Mouse (Mus musculus): ENCODE measurements around the gene Fam193a. TPM values are rescaled to one million over a fixed set of nuclear protein-coding genes. Genes with fewer than 3 reads are reported as not detected.

Fam193a gene
- polyA plus RNA-seq, 1 experiment from 2014 or later, result 12.4 TPM

- peaks cover 21% of the 10 kb centered on the region; the same call in 1 of the 2 replicates for H3K36me3 ChIP-seq
- no peaks in the 10 kb centered on the region for H3K4me1 ChIP-seq
- ATAC-seq (ENCODE audit: low FRiP score), result no peak
- no peak overlapping the region for H3K4me3 ChIP-seq (replicated peaks)
- H3K27me3 ChIP-seq (replicated peaks), result no peaks in the 10 kb centered on the region
- H3K9me3 ChIP-seq (replicated peaks), result no peaks in the 10 kb centered on the region
- 96% methylated on average over 1 of the region's 1 CpGs for WGBS
- H3K9ac ChIP-seq (replicated peaks), result no peak overlapping the region
- no peak overlapping the region for H3K4me2 ChIP-seq
- no peak overlapping the region for H3K27ac ChIP-seq (replicated peaks)
These were observed 49.5 kb downstream of the Fam193a start for GRCm38 (mm10) chr5:34419188-34419587.

- H3K27ac ChIP-seq (replicated peaks), result no peak overlapping the region
- peaks cover 67% of the 10 kb centered on the region for H3K36me3 ChIP-seq
- H3K4me2 ChIP-seq, result no peak overlapping the region
- no peaks in the 10 kb centered on the region for H3K4me1 ChIP-seq
- H3K4me3 ChIP-seq (replicated peaks), result no peak overlapping the region
- 88% methylated on average over 3 of the region's 3 CpGs for WGBS
- H3K9ac ChIP-seq (replicated peaks), result no peak overlapping the region
- no peak for ATAC-seq (ENCODE audit: low FRiP score)
- no peaks in the 10 kb centered on the region for H3K27me3 ChIP-seq (replicated peaks)
- no peaks in the 10 kb centered on the region for H3K9me3 ChIP-seq (replicated peaks)
These were observed 61.0 kb downstream of the Fam193a start for GRCm38 (mm10) chr5:34430776-34431175.

GRCm38 (mm10) chr5:34433786-34434185, 64.1 kb downstream of the Fam193a start:
- no peak overlapping the region for H3K27ac ChIP-seq (replicated peaks)
- no peak for ATAC-seq (ENCODE audit: low FRiP score)
- no peaks in the 10 kb centered on the region for H3K9me3 ChIP-seq (replicated peaks)
- 90% methylated on average over 1 of the region's 1 CpGs for WGBS
- no peak overlapping the region for H3K4me2 ChIP-seq
- H3K4me1 ChIP-seq, result no peaks in the 10 kb centered on the region
- H3K4me3 ChIP-seq (replicated peaks), result no peak overlapping the region
- H3K9ac ChIP-seq (replicated peaks), result no peak overlapping the region
- H3K36me3 ChIP-seq, result peaks cover 72% of the 10 kb centered on the region
- no peaks in the 10 kb centered on the region for H3K27me3 ChIP-seq (replicated peaks)

- H3K9ac ChIP-seq (replicated peaks), result no peak overlapping the region
These were observed 64.5 kb downstream of the Fam193a start for GRCm38 (mm10) chr5:34434241-34434640.

GRCm38 (mm10) chr5:34438052-34438451, 68.3 kb downstream of the Fam193a start:
- H3K4me3 ChIP-seq (replicated peaks), result no peak overlapping the region
- no peaks in the 10 kb centered on the region for H3K9me3 ChIP-seq (replicated peaks)
- H3K36me3 ChIP-seq, result peaks cover 70% of the 10 kb centered on the region
- no peak overlapping the region for H3K4me2 ChIP-seq
- no peaks in the 10 kb centered on the region for H3K4me1 ChIP-seq
- no peaks in the 10 kb centered on the region for H3K27me3 ChIP-seq (replicated peaks)
- no peak overlapping the region for H3K27ac ChIP-seq (replicated peaks)
- H3K9ac ChIP-seq (replicated peaks), result no peak overlapping the region
- WGBS, result 95% methylated on average over 4 of the region's 4 CpGs
- no peak for ATAC-seq (ENCODE audit: low FRiP score)

More at GRCm38 (mm10) chr5:34434241-34434640, 64.5 kb downstream of the Fam193a start:
- H3K27me3 ChIP-seq (replicated peaks), result no peaks in the 10 kb centered on the region
- H3K27ac ChIP-seq (replicated peaks), result no peak overlapping the region
- H3K36me3 ChIP-seq, result peaks cover 75% of the 10 kb centered on the region
- ATAC-seq (ENCODE audit: low FRiP score), result no peak
- 74% methylated on average over 3 of the region's 3 CpGs for WGBS
- H3K4me2 ChIP-seq, result no peak overlapping the region
- H3K4me1 ChIP-seq, result no peaks in the 10 kb centered on the region
- no peaks in the 10 kb centered on the region for H3K9me3 ChIP-seq (replicated peaks)
- H3K4me3 ChIP-seq (replicated peaks), result no peak overlapping the region

- Histone ChIP-seq H3K27ac (replicated peaks) (no peak overlapping the region), H3K27me3 (replicated peaks) (no peaks in the 10 kb centered on the region), H3K9ac (replicated peaks) (no peak overlapping the region), H3K4me2 (no peak overlapping the region), H3K9me3 (replicated peaks) (no peaks in the 10 kb centered on the region), H3K4me3 (replicated peaks) (no peak overlapping the region), H3K36me3 (peaks cover 73% of the 10 kb centered on the region), H3K4me1 (no peaks in the 10 kb centered on the region)
- WGBS, result 98% methylated on average over 1 of the region's 1 CpGs
- ATAC-seq (ENCODE audit: low FRiP score), result no peak
These were observed 68.9 kb downstream of the Fam193a start for GRCm38 (mm10) chr5:34438659-34439058.

- Histone ChIP-seq H3K36me3 (peaks cover 74% of the 10 kb centered on the region), H3K9ac (replicated peaks) (no peak overlapping the region), H3K27me3 (replicated peaks) (no peaks in the 10 kb centered on the region), H3K4me1 (no peaks in the 10 kb centered on the region), H3K27ac (replicated peaks) (no peak overlapping the region), H3K9me3 (replicated peaks) (no peaks in the 10 kb centered on the region), H3K4me2 (no peak overlapping the region), H3K4me3 (replicated peaks) (no peak overlapping the region)
- no peak for ATAC-seq (ENCODE audit: low FRiP score)
- WGBS, result 97% methylated on average over 2 of the region's 2 CpGs
These were observed 70.0 kb downstream of the Fam193a start for GRCm38 (mm10) chr5:34439768-34440167.

GRCm38 (mm10) chr5:34441797-34442196, 72.1 kb downstream of the Fam193a start:
- Histone ChIP-seq H3K4me3 (replicated peaks) (no peak overlapping the region), H3K36me3 (peaks cover 79% of the 10 kb centered on the region), H3K4me2 (no peak overlapping the region), H3K27me3 (replicated peaks) (no peaks in the 10 kb centered on the region), H3K4me1 (no peaks in the 10 kb centered on the region), H3K27ac (replicated peaks) (no peak overlapping the region), H3K9ac (replicated peaks) (no peak overlapping the region), H3K9me3 (replicated peaks) (no peaks in the 10 kb centered on the region)
- WGBS, result 95% methylated on average over 2 of the region's 2 CpGs
- ATAC-seq (ENCODE audit: low FRiP score), result no peak

GRCm38 (mm10) chr5:34446207-34446606, 76.5 kb downstream of the Fam193a start:
- Histone ChIP-seq H3K9ac (replicated peaks) (no peak overlapping the region), H3K4me2 (no peak overlapping the region), H3K27ac (replicated peaks) (no peak overlapping the region), H3K4me3 (replicated peaks) (no peak overlapping the region), H3K4me1 (no peaks in the 10 kb centered on the region), H3K36me3 (peaks cover 60% of the 10 kb centered on the region), H3K9me3 (replicated peaks) (no peaks in the 10 kb centered on the region), H3K27me3 (replicated peaks) (no peaks in the 10 kb centered on the region)
- no peak for ATAC-seq (ENCODE audit: low FRiP score)
- 87% methylated on average over 9 of the region's 9 CpGs for WGBS

GRCm38 (mm10) chr5:34458994-34459393, 89.3 kb downstream of the Fam193a start:
- Histone ChIP-seq H3K27me3 (replicated peaks) (no peaks in the 10 kb centered on the region), H3K4me2 (no peak overlapping the region)
- WGBS, result 93% methylated on average over 1 of the region's 1 CpGs

GRCm38 (mm10) chr5:34461294-34461693, 91.6 kb downstream of the Fam193a start:
- H3K9me3 ChIP-seq (replicated peaks), result no peaks in the 10 kb centered on the region
- no peak for ATAC-seq (ENCODE audit: low FRiP score)
- no peak overlapping the region for H3K4me3 ChIP-seq (replicated peaks)
- no peak overlapping the region for H3K27ac ChIP-seq (replicated peaks)
- peaks cover 88% of the 10 kb centered on the region for H3K36me3 ChIP-seq
- 98% methylated on average over 4 of the region's 4 CpGs for WGBS
- H3K9ac ChIP-seq (replicated peaks), result no peak overlapping the region
- no peaks in the 10 kb centered on the region for H3K4me1 ChIP-seq
- no peaks in the 10 kb centered on the region for H3K27me3 ChIP-seq (replicated peaks)
- H3K4me2 ChIP-seq, result no peak overlapping the region

More at GRCm38 (mm10) chr5:34458994-34459393, 89.3 kb downstream of the Fam193a start:
- H3K36me3 ChIP-seq, result peaks cover 75% of the 10 kb centered on the region
- no peak overlapping the region for H3K9ac ChIP-seq (replicated peaks)
- no peaks in the 10 kb centered on the region for H3K4me1 ChIP-seq
- no peak overlapping the region for H3K4me3 ChIP-seq (replicated peaks)
- no peaks in the 10 kb centered on the region for H3K9me3 ChIP-seq (replicated peaks)
- H3K27ac ChIP-seq (replicated peaks), result no peak overlapping the region
- no peak for ATAC-seq (ENCODE audit: low FRiP score)

GRCm38 (mm10) chr5:34461841-34462240, 92.1 kb downstream of the Fam193a start:
- Histone ChIP-seq H3K9me3 (replicated peaks) (no peaks in the 10 kb centered on the region), H3K4me3 (replicated peaks) (no peak overlapping the region), H3K27me3 (replicated peaks) (no peaks in the 10 kb centered on the region), H3K9ac (replicated peaks) (no peak overlapping the region), H3K36me3 (peaks cover 91% of the 10 kb centered on the region), H3K4me2 (no peak overlapping the region), H3K4me1 (no peaks in the 10 kb centered on the region), H3K27ac (replicated peaks) (no peak overlapping the region)
- WGBS, result 92% methylated on average over 6 of the region's 6 CpGs
- ATAC-seq (ENCODE audit: low FRiP score), result no peak

GRCm38 (mm10) chr5:34466079-34466478, 96.3 kb downstream of the Fam193a start:
- 88% methylated on average over 1 of the region's 1 CpGs for WGBS
- peaks cover 67% of the 10 kb centered on the region for H3K36me3 ChIP-seq
- H3K9ac ChIP-seq (replicated peaks), result no peak overlapping the region
- no peak overlapping the region for H3K4me3 ChIP-seq (replicated peaks)
- H3K27me3 ChIP-seq (replicated peaks), result no peaks in the 10 kb centered on the region
- H3K9me3 ChIP-seq (replicated peaks), result no peaks in the 10 kb centered on the region
- H3K4me1 ChIP-seq, result no peaks in the 10 kb centered on the region
- H3K27ac ChIP-seq (replicated peaks), result no peak overlapping the region
- no peak overlapping the region for H3K4me2 ChIP-seq
- no peak for ATAC-seq (ENCODE audit: low FRiP score)
